Mouse (Mus musculus): ENCODE measurements at regions not wholly inside any gene's neighbourhood (a gene's known extent, or its start where the extent isn't known, plus 50 kb on each side); places are given as distances from the start of the nearest gene placed in this dataset.

- no peak for DNase-seq (ENCODE audit: low read depth, low spot score)
These were observed 54.2 kb upstream of the Plppr5 start for GRCm38 (mm10) chr3:117520461-117520860.

- no peak for DNase-seq (ENCODE audit: low read depth, low spot score)
These were observed 66.5 kb upstream of the Plppr5 start for GRCm38 (mm10) chr3:117508090-117508489.

- no peak for DNase-seq (ENCODE audit: low read depth, low spot score)
These were observed 68.4 kb upstream of the Plppr5 start for GRCm38 (mm10) chr3:117506151-117506723.

GRCm38 (mm10) chr3:117501107-117501506 is 73.5 kb upstream of the Plppr5 start:
- no peak for DNase-seq (ENCODE audit: low read depth, low spot score)

- DNase-seq (ENCODE audit: low read depth, low spot score): no peak
These were observed 76.3 kb upstream of the Plppr5 start for GRCm38 (mm10) chr3:117498138-117498897.

GRCm38 (mm10) chr3:117494118-117494517 is 80.5 kb upstream of the Plppr5 start:
- DNase-seq (ENCODE audit: low read depth, low spot score): no peak

- DNase-seq (ENCODE audit: low read depth, low spot score): no peak
These were observed 87.2 kb upstream of the Plppr5 start for GRCm38 (mm10) chr3:117487281-117488027.

GRCm38 (mm10) chr3:117486351-117486750 is 88.3 kb upstream of the Plppr5 start:
- DNase-seq (ENCODE audit: low read depth, low spot score): no peak

- DNase-seq (ENCODE audit: low read depth, low spot score): no peak
These were observed 94.5 kb upstream of the Plppr5 start for GRCm38 (mm10) chr3:117480131-117480530.

GRCm38 (mm10) chr3:117459507-117459906 is 98.8 kb upstream of the Plppr4 start:
- no peak for DNase-seq (ENCODE audit: low read depth, low spot score)

- no peak for DNase-seq (ENCODE audit: low read depth, low spot score)
These were observed 89.9 kb upstream of the Plppr4 start for GRCm38 (mm10) chr3:117450559-117450958.

GRCm38 (mm10) chr3:117441887-117442286 is 81.2 kb upstream of the Plppr4 start:
- DNase-seq (ENCODE audit: low read depth, low spot score): no peak

GRCm38 (mm10) chr3:117440294-117440693 is 79.6 kb upstream of the Plppr4 start:
- DNase-seq (ENCODE audit: low read depth, low spot score): no peak

- DNase-seq (ENCODE audit: low read depth, low spot score): peak; percentile 14
These were observed 77.9 kb upstream of the Plppr4 start for GRCm38 (mm10) chr3:117438473-117439114.

- DNase-seq (ENCODE audit: low read depth, low spot score): no peak
These were observed 63.9 kb upstream of the Plppr4 start for GRCm38 (mm10) chr3:117424526-117424925.

GRCm38 (mm10) chr3:117412896-117413747 is 52.4 kb upstream of the Plppr4 start:
- no peak for DNase-seq (ENCODE audit: low read depth, low spot score)
